Mouse (Mus musculus) kidney, adult 2 months (tissue): Measurements from ENCODE around the gene Lrig3.

Source experiments
- CTCF ChIP-seq: fragments of 200-500 bp; conservative IDR thresholded peaks from 2 replicates; pipeline ENCODE4 v1.5.1; 2011; ENCODE audit warnings: low read depth, mild to moderate bottlenecking, control low read depth, low read length, moderate library complexity, mixed read lengths; ENCODE audit not compliant: insufficient read depth, insufficient read length
- POLR2A ChIP-seq: fragments of 200-500 bp; IDR thresholded peaks from one replicate; pipeline ENCODE4 v1.6.1; 2011; ENCODE audit warnings: low read depth, low read length, control low read depth

DNA sequence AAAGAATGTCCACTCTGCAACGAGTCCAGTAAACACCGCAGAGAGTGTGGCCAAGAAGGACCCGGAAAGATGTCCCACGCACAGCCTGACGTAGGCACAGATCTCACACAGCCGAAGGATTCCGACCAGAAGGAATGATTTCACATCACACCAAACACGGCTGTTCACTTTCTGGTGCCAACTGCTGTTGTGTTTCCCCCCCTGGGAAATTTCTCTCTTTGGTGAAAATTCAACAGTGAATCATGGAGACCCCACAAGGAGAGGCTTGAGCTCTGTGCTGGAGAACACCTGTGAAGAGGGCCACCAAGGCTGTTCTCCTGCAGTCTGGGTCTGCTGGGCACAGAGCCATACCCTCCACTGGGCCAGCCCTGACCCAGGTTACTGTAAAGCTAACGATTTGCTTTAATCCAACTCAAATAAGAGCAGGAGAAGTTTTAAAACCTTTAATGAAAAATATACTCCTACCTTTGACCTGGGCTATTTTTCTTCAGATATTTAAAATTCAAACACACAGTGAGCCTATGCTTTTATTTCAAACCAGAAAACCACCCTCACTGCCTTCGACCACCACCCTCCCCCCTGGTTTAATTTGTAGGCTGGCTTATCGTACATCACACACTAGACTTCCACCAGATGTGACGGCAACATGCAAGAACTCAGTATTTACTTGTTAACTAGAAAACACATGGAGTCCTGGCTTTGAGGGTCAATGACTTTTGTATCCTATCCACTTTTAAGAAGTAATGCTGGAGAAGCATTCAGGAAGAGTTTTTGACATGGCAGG is 11.0 kb upstream of the Lrig3 start:
- no peak for TF ChIP-seq CTCF
- TF ChIP-seq POLR2A = no peak
